Comparison of ENCODE assay signal across 16 mouse cellular contexts in genomic region chr13:8829784-8830183, GRCm38 (mm10). TPM values are rescaled to one million over a fixed set of nuclear protein-coding genes. Genes with fewer than 3 reads are reported as not detected.
A peak's percentile ranks its signal among the peaks of the same experiment; 100 is the strongest.
DNase-seq lines count a peak whose midpoint lies in the region; ATAC-seq and TF ChIP-seq lines count a peak whose summit lies in the region.
"Had no signal": no experiment of that assay in that cellular context is flagged by ENCODE, and none has a peak within 500 bp of the region (broad histone marks: within the 10 kb centered on the region; RNA-seq: fewer than 3 reads in every experiment).

No protein-coding gene starts in this region.

- no peaks in the 10 kb centered on the region for H3K27me3 ChIP-seq in forebrain, embryonic 12.5 days
- H3K27me3 ChIP-seq in forebrain, embryonic 11.5 days (ENCODE audit: control insufficient read depth, insufficient read depth, low read length) = no peaks in the 10 kb centered on the region
- H3K27me3 ChIP-seq in neural tube, embryonic 13.5 days = no peaks in the 10 kb centered on the region
- no peaks in the 10 kb centered on the region for H3K27me3 ChIP-seq in hindbrain, postnatal 0 days (ENCODE audit: insufficient read depth, low read length)
- H3K27me3 ChIP-seq: limb, embryonic 13.5 days; megakaryocyte, embryonic 14.5 days; neural tube, embryonic 12.5 days had no signal

- no peak overlapping the region for H3K9ac ChIP-seq in forebrain, embryonic 12.5 days
- no peak overlapping the region for H3K9ac ChIP-seq in forebrain, embryonic 11.5 days (ENCODE audit: low read length)
- no peak overlapping the region for H3K9ac ChIP-seq in neural tube, embryonic 13.5 days
- no peak overlapping the region for H3K9ac ChIP-seq in hindbrain, postnatal 0 days (replicated peaks; ENCODE audit: low read length)
- H3K9ac ChIP-seq: limb, embryonic 13.5 days; neural tube, embryonic 12.5 days had no signal

- peaks cover 36% of the 10 kb centered on the region for H3K36me3 ChIP-seq in forebrain, embryonic 12.5 days (replicated peaks)
- H3K36me3 ChIP-seq in forebrain, embryonic 11.5 days (ENCODE audit: control insufficient read depth, insufficient read depth, low read length) = peaks cover 3% of the 10 kb centered on the region; the same call in 1 of the 2 replicates
- H3K36me3 ChIP-seq in neural tube, embryonic 13.5 days = peaks cover 40% of the 10 kb centered on the region
- H3K36me3 ChIP-seq in hindbrain, postnatal 0 days (ENCODE audit: insufficient read depth, low read length) = peaks cover 26% of the 10 kb centered on the region

- ATAC-seq in forebrain, embryonic 12.5 days (ENCODE audit: low FRiP score) = peak; percentile 30; the same call in 1 of the 2 replicates
- no peak; the same call in 1 of the 2 replicates for ATAC-seq in forebrain, embryonic 11.5 days (replicated peaks; ENCODE audit: low FRiP score)
- ATAC-seq in neural tube, embryonic 13.5 days (ENCODE audit: low read depth) = 0 out of 2 replicates have a peak, but pooled peaks have one; percentile 27
- peak; percentile 83 for ATAC-seq in hindbrain, postnatal 0 days

- TF ChIP-seq CTCF in hindbrain, postnatal 0 days (IDR thresholded peaks at IDR 0.05; ENCODE audit: low read depth) = no peak

- H3K27ac ChIP-seq in forebrain, embryonic 12.5 days = no peak overlapping the region
- H3K27ac ChIP-seq in forebrain, embryonic 11.5 days (ENCODE audit: low read depth, low read length) = no peak overlapping the region
- 0 out of 2 replicates have a peak overlapping the region, but pooled peaks have one; percentile 18 for H3K27ac ChIP-seq in neural tube, embryonic 13.5 days (replicated peaks)
- no peak overlapping the region for H3K27ac ChIP-seq in hindbrain, postnatal 0 days
- H3K27ac ChIP-seq: limb, embryonic 13.5 days; neural tube, embryonic 12.5 days had no signal

- no peak for DNase-seq in forebrain, embryonic 11.5 days (ENCODE audit: low spot score)
- no peak for DNase-seq in neural tube, embryonic 10.5 days (ENCODE audit: extremely low spot score, low spot score)
- peak; percentile 63 for DNase-seq in hindbrain, postnatal 0 days (ENCODE audit: low spot score)
- DNase-seq in testis, postnatal 14 days (ENCODE audit: low spot score) = no peak
- no peak for DNase-seq in heart, postnatal 14 days
- no peak for DNase-seq in right cerebral cortex, adult 2 months (ENCODE audit: low spot score in 2 of 2)
- DNase-seq: adrenal gland, postnatal 10 days; B cell, adult 2 months; cerebellum, adult 11-12 months; gastrocnemius, postnatal 25 days; thymus, adult 18-20 months had no signal

- intact Hi-C loops in heart, postnatal 14 days (cut with DNase I) = no loop called here

- peaks cover 4% of the 10 kb centered on the region; the same call in 1 of the 2 replicates for H3K4me1 ChIP-seq in forebrain, embryonic 12.5 days
- H3K4me1 ChIP-seq in forebrain, embryonic 11.5 days (replicated peaks; ENCODE audit: control insufficient read depth, insufficient read depth, low read length) = no peaks in the 10 kb centered on the region
- H3K4me1 ChIP-seq in neural tube, embryonic 13.5 days (replicated peaks) = peaks cover 14% of the 10 kb centered on the region
- no peaks in the 10 kb centered on the region for H3K4me1 ChIP-seq in hindbrain, postnatal 0 days (ENCODE audit: insufficient read depth, low read length)
- H3K4me1 ChIP-seq: limb, embryonic 13.5 days; neural tube, embryonic 12.5 days had no signal

- no peak overlapping the region for H3K4me3 ChIP-seq in forebrain, embryonic 12.5 days (replicated peaks)
- H3K4me3 ChIP-seq in forebrain, embryonic 11.5 days (ENCODE audit: low read depth, low read length) = no peak overlapping the region
- H3K4me3 ChIP-seq in neural tube, embryonic 13.5 days = no peak overlapping the region
- no peak overlapping the region for H3K4me3 ChIP-seq in hindbrain, postnatal 0 days (ENCODE audit: low read length)
- H3K4me3 ChIP-seq: limb, embryonic 13.5 days; megakaryocyte, embryonic 14.5 days; neural tube, embryonic 12.5 days had no signal

- H3K9me3 ChIP-seq in forebrain, embryonic 12.5 days = no peaks in the 10 kb centered on the region
- H3K9me3 ChIP-seq in forebrain, embryonic 11.5 days (ENCODE audit: control insufficient read depth, low read length) = no peaks in the 10 kb centered on the region
- no peaks in the 10 kb centered on the region for H3K9me3 ChIP-seq in neural tube, embryonic 13.5 days
- H3K9me3 ChIP-seq in hindbrain, postnatal 0 days (ENCODE audit: low read length) = no peaks in the 10 kb centered on the region
- H3K9me3 ChIP-seq: limb, embryonic 13.5 days; megakaryocyte, embryonic 14.5 days; neural tube, embryonic 12.5 days had no signal

- no peak overlapping the region for H3K4me2 ChIP-seq in forebrain, embryonic 12.5 days
- no peak overlapping the region for H3K4me2 ChIP-seq in forebrain, embryonic 11.5 days (ENCODE audit: low read depth, low read length, severe bottlenecking)
- H3K4me2 ChIP-seq in neural tube, embryonic 13.5 days = no peak overlapping the region
- no peak overlapping the region for H3K4me2 ChIP-seq in hindbrain, postnatal 0 days (ENCODE audit: low read depth, low read length)
- H3K4me2 ChIP-seq: limb, embryonic 13.5 days; neural tube, embryonic 12.5 days had no signal

- WGBS in forebrain, embryonic 12.5 days = 41% methylated on average over 5 of the region's 5 CpGs
- 48% methylated on average over 5 of the region's 5 CpGs for WGBS in forebrain, embryonic 11.5 days
- WGBS in neural tube, embryonic 13.5 days = 41% methylated on average over 5 of the region's 5 CpGs
- WGBS in hindbrain, postnatal 0 days = 27% methylated on average over 5 of the region's 5 CpGs

RNA-seq across cellular contexts. Expression of gene Wdr37, which starts 41.9 kb away (rescaled TPM):
- polyA plus RNA-seq in forebrain, embryonic 12.5 days (2016; fragmentation: Nextera tagmentation; extraction: Ambion mirVana) = 51.8 and 56.7 TPM in 2 replicates
- polyA plus RNA-seq in forebrain, embryonic 11.5 days (2014; fragmentation: Nextera tagmentation; extraction: Ambion mirVana) = 43.0 and 43.5 TPM in 2 replicates
- 49.4 and 51.8 TPM in 2 replicates for polyA plus RNA-seq in neural tube, embryonic 13.5 days (2015; fragmentation: Nextera tagmentation; extraction: Ambion mirVana)
- 58.8 and 60.7 TPM in 2 replicates for total RNA-seq in hindbrain, postnatal 0 days (2014; rRNA removed)
- 36.9 and 38.3 TPM in 2 replicates for polyA plus RNA-seq in hindbrain, postnatal 0 days (2015; fragmentation: Nextera tagmentation; extraction: Ambion mirVana)
- total RNA-seq in heart, postnatal 14 days (2021) = 10 to 100 TPM; 33.1 to 39.1 TPM

RNA-seq across cellular contexts. Expression of gene Idi1, which starts 55.5 kb away (rescaled TPM):
- 143 and 153 TPM in 2 replicates for polyA plus RNA-seq in forebrain, embryonic 12.5 days (2016; fragmentation: Nextera tagmentation; extraction: Ambion mirVana)
- 162 and 168 TPM in 2 replicates for polyA plus RNA-seq in forebrain, embryonic 11.5 days (2014; fragmentation: Nextera tagmentation; extraction: Ambion mirVana)
- 84.2 and 90.0 TPM in 2 replicates for polyA plus RNA-seq in neural tube, embryonic 13.5 days (2015; fragmentation: Nextera tagmentation; extraction: Ambion mirVana)
- 40.5 and 49.8 TPM in 2 replicates for total RNA-seq in hindbrain, postnatal 0 days (2014; rRNA removed)
- polyA plus RNA-seq in hindbrain, postnatal 0 days (2015; fragmentation: Nextera tagmentation; extraction: Ambion mirVana) = 65.3 and 71.0 TPM in 2 replicates
- total RNA-seq in heart, postnatal 14 days (2021) = 1 to 10 TPM; 5.7 to 6.5 TPM
